ENCODE assay signal across 8 mouse cellular contexts in genomic region chr7:16221582-16222272, GRCm38 (mm10). TPM values are rescaled to one million over a fixed set of nuclear protein-coding genes. Genes with fewer than 3 reads are reported as not detected.
A peak's percentile ranks its signal among the peaks of the same experiment; 100 is the strongest.
DNase-seq lines count a peak whose midpoint lies in the region; ATAC-seq and TF ChIP-seq lines count a peak whose summit lies in the region.

Dhx34 (minus strand) TSS chr7:16222037.

- peak within 1 kb of the TSS; percentile 70 for H3K4me2 ChIP-seq in forebrain, embryonic 12.5 days
- H3K4me2 ChIP-seq in heart, postnatal 0 days (ENCODE audit: low read depth, low read length): peak within 1 kb of the TSS; percentile 85
- peak within 1 kb of the TSS; percentile 84 for H3K4me2 ChIP-seq in liver, embryonic 16.5 days (ENCODE audit: low read depth, low read length)
- H3K4me2 ChIP-seq in neural tube, embryonic 13.5 days: peak within 1 kb of the TSS; percentile 86

- peak within 1 kb of the TSS; percentile 78 for H3K9ac ChIP-seq in forebrain, embryonic 12.5 days
- H3K9ac ChIP-seq in heart, postnatal 0 days (replicated peaks; ENCODE audit: low read depth, low read length): peak within 1 kb of the TSS; percentile 67
- peak within 1 kb of the TSS; percentile 85 for H3K9ac ChIP-seq in liver, embryonic 16.5 days (ENCODE audit: low read depth, low read length)
- H3K9ac ChIP-seq in neural tube, embryonic 13.5 days: peak within 1 kb of the TSS; percentile 79

- peak; percentile 50 for TF ChIP-seq CTCF in E14TG2a.4 (conservative IDR thresholded peaks at IDR 0.05; ENCODE audit: low read length)
- peak; percentile 27; the same call in 1 of the 2 replicates for TF ChIP-seq CTCF in heart, postnatal 0 days (IDR thresholded peaks at IDR 0.05; ENCODE audit: low read depth)
- peak; percentile 32; the same call in 1 of the 2 replicates for TF ChIP-seq CTCF in testis, adult 2 months (IDR thresholded peaks at IDR 0.05; ENCODE audit: control insufficient read depth, insufficient read depth, insufficient replicate concordance, low read depth, low read length)

- H3K9me3 ChIP-seq in E14TG2a.4 (ENCODE audit: low read length): no peaks in the 10 kb centered on the region
- H3K9me3 ChIP-seq in forebrain, embryonic 12.5 days: no peaks in the 10 kb centered on the region
- H3K9me3 ChIP-seq in heart, postnatal 0 days (replicated peaks; ENCODE audit: control insufficient read depth, low read length): no peaks in the 10 kb centered on the region
- H3K9me3 ChIP-seq in liver, embryonic 16.5 days (replicated peaks; ENCODE audit: control insufficient read depth, low read length): no peaks in the 10 kb centered on the region
- no peaks in the 10 kb centered on the region for H3K9me3 ChIP-seq in neural tube, embryonic 13.5 days

- peaks cover 5% of the 10 kb centered on the region for H3K27me3 ChIP-seq in E14TG2a.4 (ENCODE audit: insufficient read depth, low read length)
- no peaks in the 10 kb centered on the region for H3K27me3 ChIP-seq in forebrain, embryonic 12.5 days
- H3K27me3 ChIP-seq in heart, postnatal 0 days (ENCODE audit: control insufficient read depth, insufficient read depth, low read length): no peaks in the 10 kb centered on the region
- H3K27me3 ChIP-seq in liver, embryonic 16.5 days (ENCODE audit: control insufficient read depth, insufficient read depth, low read depth, low read length): no peaks in the 10 kb centered on the region
- no peaks in the 10 kb centered on the region for H3K27me3 ChIP-seq in neural tube, embryonic 13.5 days
- H3K27me3 ChIP-seq in testis, adult 2 months (ENCODE audit: control insufficient read depth, insufficient read depth, low read length): no peaks in the 10 kb centered on the region

- ATAC-seq in forebrain, embryonic 12.5 days (ENCODE audit: low FRiP score): peak; percentile 95
- ATAC-seq in heart, postnatal 0 days (ENCODE audit: insufficient read depth, low read depth): peak; percentile 97
- ATAC-seq in liver, embryonic 16.5 days (ENCODE audit: low read depth): peak; percentile 97
- peak; percentile 96 for ATAC-seq in neural tube, embryonic 13.5 days (ENCODE audit: low read depth)

- DNase-seq in c-Kit-positive CD71-positive TER-119-positive erythroid progenitor cells, embryonic 14.5 days (ENCODE audit: low spot score): peak; percentile 98
- peak; percentile 96 for DNase-seq in heart, postnatal 0 days (ENCODE audit: low spot score)
- peak; percentile 96 to 97 for DNase-seq in kidney, postnatal 4 days

- peak; percentile 87 for TF ChIP-seq POLR2A in testis, adult 2 months (IDR thresholded peaks at IDR 0.05; ENCODE audit: control insufficient read depth, low read depth, low read length)

- H3K36me3 ChIP-seq in E14TG2a.4 (ENCODE audit: insufficient read depth, low read length): peaks cover 3% of the 10 kb centered on the region; the same call in 1 of the 2 replicates
- peaks cover 21% of the 10 kb centered on the region for H3K36me3 ChIP-seq in forebrain, embryonic 12.5 days (replicated peaks)
- peaks cover 17% of the 10 kb centered on the region for H3K36me3 ChIP-seq in heart, postnatal 0 days (replicated peaks; ENCODE audit: control insufficient read depth, insufficient read depth, low read length)
- peaks cover 5% of the 10 kb centered on the region; the same call in 1 of the 2 replicates for H3K36me3 ChIP-seq in liver, embryonic 16.5 days (ENCODE audit: control insufficient read depth, insufficient read depth)
- peaks cover 19% of the 10 kb centered on the region for H3K36me3 ChIP-seq in neural tube, embryonic 13.5 days
- no peaks in the 10 kb centered on the region; the same call in 1 of the 2 replicates for H3K36me3 ChIP-seq in testis, adult 2 months (ENCODE audit: control insufficient read depth, insufficient read depth, low read length)

- H3K4me1 ChIP-seq in E14TG2a.4 (replicated peaks; ENCODE audit: low read depth, low read length): peaks cover 19% of the 10 kb centered on the region
- peaks cover 12% of the 10 kb centered on the region for H3K4me1 ChIP-seq in forebrain, embryonic 12.5 days
- peaks cover 9% of the 10 kb centered on the region for H3K4me1 ChIP-seq in heart, postnatal 0 days (ENCODE audit: control insufficient read depth, insufficient read depth)
- peaks cover 15% of the 10 kb centered on the region for H3K4me1 ChIP-seq in liver, embryonic 16.5 days (ENCODE audit: control insufficient read depth, low read depth, low read length)
- peaks cover 12% of the 10 kb centered on the region for H3K4me1 ChIP-seq in neural tube, embryonic 13.5 days (replicated peaks)
- H3K4me1 ChIP-seq in testis, adult 2 months (ENCODE audit: control insufficient read depth, insufficient read depth, low read length): peaks cover 10% of the 10 kb centered on the region

- WGBS in forebrain, embryonic 12.5 days: 1% methylated on average over 34 of the region's 34 CpGs
- WGBS in heart, postnatal 0 days: 1% methylated on average over 34 of the region's 34 CpGs
- WGBS in liver, embryonic 16.5 days (ENCODE audit: insufficient replicate concordance): 1% methylated on average over 34 of the region's 34 CpGs
- 1% methylated on average over 34 of the region's 34 CpGs for WGBS in neural tube, embryonic 13.5 days

- peak within 1 kb of the TSS; percentile 83 for H3K4me3 ChIP-seq in E14TG2a.4 (replicated peaks; ENCODE audit: low read length)
- peak within 1 kb of the TSS; percentile 62 for H3K4me3 ChIP-seq in forebrain, embryonic 12.5 days (replicated peaks)
- peak within 1 kb of the TSS; percentile 63 for H3K4me3 ChIP-seq in heart, postnatal 0 days (ENCODE audit: low read depth, low read length)
- peak within 1 kb of the TSS; percentile 86 for H3K4me3 ChIP-seq in liver, embryonic 16.5 days (ENCODE audit: low read depth, low read length)
- H3K4me3 ChIP-seq in neural tube, embryonic 13.5 days: peak within 1 kb of the TSS; percentile 58
- H3K4me3 ChIP-seq in testis, adult 2 months (ENCODE audit: control insufficient read depth, low read depth, low read length): peak within 1 kb of the TSS; percentile 98

- H3K27ac ChIP-seq in forebrain, embryonic 12.5 days: peak within 1 kb of the TSS; percentile 51
- peak within 1 kb of the TSS; percentile 67 for H3K27ac ChIP-seq in heart, postnatal 0 days (ENCODE audit: low read depth)
- peak within 1 kb of the TSS; percentile 81 for H3K27ac ChIP-seq in liver, embryonic 16.5 days (ENCODE audit: low read length)
- peak within 1 kb of the TSS; percentile 78 for H3K27ac ChIP-seq in neural tube, embryonic 13.5 days (replicated peaks)
- H3K27ac ChIP-seq in testis, adult 2 months (ENCODE audit: control insufficient read depth, insufficient read depth, low read depth, low read length): peak within 1 kb of the TSS; percentile 72

- no peak for TF ChIP-seq EP300 in heart, postnatal 0 days (IDR thresholded peaks at IDR 0.05; ENCODE audit: low read depth)

RNA-seq across cellular contexts. Expression of gene Dhx34, which starts in this region (rescaled TPM):
- 17.1 and 20.5 TPM in 2 replicates for polyA plus RNA-seq in forebrain, embryonic 12.5 days (2016; fragmentation: Nextera tagmentation; extraction: Ambion mirVana)
- 16.7 and 19.8 TPM in 2 replicates for total RNA-seq in heart, postnatal 0 days (2014; rRNA removed; ENCODE audit: low replicate concordance)
- 6.1 and 7.2 TPM in 2 replicates for polyA plus RNA-seq in heart, postnatal 0 days (2015; fragmentation: Nextera tagmentation; extraction: Ambion mirVana)
- polyA plus RNA-seq in liver, embryonic 16.5 days (2015; fragmentation: Nextera tagmentation; extraction: Ambion mirVana): 4.9 and 6.7 TPM in 2 replicates
- polyA plus RNA-seq in neural tube, embryonic 13.5 days (2015; fragmentation: Nextera tagmentation; extraction: Ambion mirVana): 11.3 and 13.2 TPM in 2 replicates
- polyA plus RNA-seq in testis, adult 2 months (2012; rRNA removed): 26.2 and 27.1 TPM in 2 replicates

Comparison
In these comparisons a context has a peak if more than half of its experiments do, and no peak if none do; other contexts are left out.
1. Peak in every context shown above with its lines: DNase-seq, ATAC-seq, H3K4me3 ChIP-seq and H3K27ac ChIP-seq.